Mouse (Mus musculus) thymus, postnatal 4 days (tissue): ENCODE measurements around the gene Pkdrej.

ENCODE experiments used
- DNase-seq: peaks from one replicate; pipeline ENCODE4 v3.0.0; 2021

Pkdrej gene

GRCm38 (mm10) chr15:85765022-85765421 is 56.5 kb downstream of the Pkdrej start:
- DNase-seq = no peak
